Mouse (Mus musculus) liver, embryonic 14.5 days (tissue): ENCODE results near the gene Ust. TPM values are rescaled to one million over a fixed set of nuclear protein-coding genes. Genes with fewer than 3 reads are reported as not detected.

ENCODE experiments used
- ATAC-seq: fragments of 200-750 bp; cut with Nextera tagmentation; 2 replicates; pipeline ENCODE4 v1.8.0; 2017; ENCODE audit warnings: moderate number of reproducible peaks, mild to moderate bottlenecking, moderate library complexity; ENCODE audit not compliant: insufficient read depth
- DNase-seq, 3 experiments: peaks; one replicate each; pipeline ENCODE4 v3.0.0-alpha.2; 2012 to 2013; ENCODE audit warnings: low read depth in 3 of 3, low spot score in 3 of 3
- H3K27ac ChIP-seq: fragments of 300-500 bp; sonication (generic); 2 replicates; pipeline ENCODE4 v1.5.1; 2014; ENCODE audit warnings: moderate library complexity, mild to moderate bottlenecking, control low read depth, inconsistent platforms
- H3K27me3 ChIP-seq: fragments of 300-500 bp; sonication (generic); 2 replicates; pipeline ENCODE4 v1.6.1; 2014; ENCODE audit warnings: mild to moderate bottlenecking, low read length, moderate library complexity; ENCODE audit not compliant: control insufficient read depth, insufficient read depth
- H3K36me3 ChIP-seq: fragments of 300-500 bp; sonication (generic); replicated peaks from 2 replicates; pipeline ENCODE4 v1.6.1; 2014; ENCODE audit warnings: low read depth; ENCODE audit not compliant: control insufficient read depth, insufficient read depth
- H3K4me1 ChIP-seq, 2 experiments: fragments of 200-500 bp in 1 of 2; fragments of 300-500 bp in 1 of 2; sonication (generic) in 1 of 2; replicated peaks; 2 replicates each; pipeline ENCODE4 v1.6.1; 2012 to 2014; ENCODE audit warnings: antibody characterized with exemption in 1 of 2, inconsistent platforms in 1 of 2, low read length in 1 of 2; ENCODE audit not compliant: control insufficient read depth in 2 of 2, insufficient read depth in 2 of 2
- H3K4me2 ChIP-seq: fragments of 300-500 bp; sonication (generic); 2 replicates; pipeline ENCODE4 v1.6.1; 2014; ENCODE audit warnings: low read depth, mild to moderate bottlenecking, control low read depth, moderate library complexity
- H3K4me3 ChIP-seq, 2 experiments: fragments of 200-500 bp in 1 of 2; fragments of 300-500 bp in 1 of 2; sonication (generic) in 1 of 2; 2 replicates each; pipeline ENCODE4 v1.5.1; 2012 to 2014; ENCODE audit warnings: low read depth in 2 of 2, low read length in 2 of 2, mild to moderate bottlenecking in 2 of 2, control low read depth in 1 of 2, inconsistent platforms in 1 of 2, moderate library complexity in 1 of 2; ENCODE audit not compliant: insufficient read depth in 1 of 2
- H3K9ac ChIP-seq: fragments of 300-500 bp; sonication (generic); replicated peaks from 2 replicates; pipeline ENCODE4 v1.6.1; 2014; ENCODE audit warnings: mild to moderate bottlenecking, control low read depth, moderate library complexity
- H3K9me3 ChIP-seq: fragments of 300-500 bp; sonication (generic); 2 replicates; pipeline ENCODE4 v1.6.1; 2016; ENCODE audit warnings: low read length, mixed read lengths; ENCODE audit not compliant: control insufficient read depth
- CTCF ChIP-seq: IDR thresholded peaks from 2 replicates; pipeline ENCODE4 v1.5.1; 2016; ENCODE audit warnings: antibody characterized with exemption, low read depth, control low read depth
- EP300 ChIP-seq: IDR thresholded peaks from 2 replicates; pipeline ENCODE4 v1.6.1; 2016; ENCODE audit warnings: antibody characterized with exemption, low read depth
- WGBS: fragments of 180-500 bp; shearing (Covaris S2); extraction: QIAGEN DNeasy Blood & Tissue Kit; methylation state at CpG from one replicate; pipeline ENCODE4 v1.1.7; 2014; ENCODE audit not compliant: insufficient replicate concordance; 5-methylcytosine and 5-hydroxymethylcytosine counted together
- polyA plus RNA-seq, 2 experiments: library from polyadenylated mRNA; depleted of rRNA in 1 of 2; stranded (reverse) in 1 of 2; unstranded in 1 of 2; fragments of >200 nt; fragmentation: Nextera tagmentation in 1 of 2; extraction: Ambion mirVana in 1 of 2; gene quantifications; 2 replicates each; pipeline versions ENCODE4 v1.2.1 to v1.2.3; 2012 to 2014

Gene Ust
- polyA plus RNA-seq, 2 experiments, result 0.30 to 0.42 TPM

DNA sequence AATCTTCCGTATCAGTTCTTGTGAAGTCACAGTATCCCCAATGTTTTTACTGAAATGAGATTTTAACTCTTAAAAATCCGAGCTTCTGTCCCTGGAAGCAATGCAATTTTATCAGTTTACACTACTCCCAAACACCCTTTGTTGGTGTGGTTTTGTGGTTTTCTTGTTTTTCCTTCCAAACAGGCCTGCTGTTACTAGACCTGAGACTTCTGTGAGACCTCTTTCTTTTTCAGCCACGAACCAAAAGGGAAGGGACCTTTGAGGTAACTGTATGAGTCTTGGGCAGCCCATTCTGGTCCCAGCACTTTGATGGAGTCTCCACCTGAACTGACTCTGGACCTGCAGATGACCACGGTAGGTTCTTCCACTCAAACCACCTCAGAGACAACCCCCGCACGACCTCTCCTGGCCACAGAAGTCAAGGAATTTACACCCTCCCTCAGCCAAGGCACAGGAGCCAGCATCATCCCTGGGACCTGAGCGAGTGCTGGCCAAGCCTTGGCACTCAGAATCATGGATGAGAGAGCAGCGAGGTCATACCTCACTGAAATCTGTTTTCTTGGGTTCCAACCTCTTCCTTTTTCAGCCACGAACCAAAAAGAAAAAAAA, 1.6 kb downstream of the Ust start:
- no peaks in the 10 kb centered on the region for H3K36me3 ChIP-seq
- no peak overlapping the region for H3K27ac ChIP-seq
- H3K9me3 ChIP-seq, result no peaks in the 10 kb centered on the region
- WGBS, result 9% methylated on average over 9 of the region's 9 CpGs
- DNase-seq, result no peak
- no peak overlapping the region for H3K9ac ChIP-seq
- no peak for TF ChIP-seq CTCF
- TF ChIP-seq EP300, result no peak
- no peak overlapping the region for H3K4me3 ChIP-seq
- peaks cover 26% of the 10 kb centered on the region for H3K27me3 ChIP-seq
- ATAC-seq, result no peak
- H3K4me1 ChIP-seq, result 0 out of 4 replicates have a peak, but pooled peaks cover 0 to 1% of the 10 kb centered on the region in 2 experiments
- no peak overlapping the region for H3K4me2 ChIP-seq

DNA sequence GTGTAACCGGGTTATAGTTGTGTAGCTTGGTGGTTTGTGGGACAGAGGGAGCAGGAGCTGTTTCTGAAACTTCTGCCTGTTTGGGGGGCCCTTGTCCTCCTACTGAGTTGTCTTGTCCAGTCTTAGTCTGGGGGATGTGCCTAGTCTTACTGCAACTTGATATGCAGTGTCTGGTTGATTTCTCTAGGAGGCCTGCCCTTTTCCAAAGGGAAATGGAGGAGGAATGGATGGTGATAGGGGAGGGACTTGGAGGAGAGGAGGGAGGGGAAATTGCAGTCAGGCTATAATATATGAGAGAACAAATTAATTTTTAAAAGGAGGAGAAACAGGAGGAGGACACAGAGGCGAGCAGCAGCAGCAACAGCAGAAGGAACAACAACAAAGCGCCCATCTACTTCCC, 4.9 kb downstream of the Ust start:
- Histone ChIP-seq H3K9me3 (no peaks in the 10 kb centered on the region), H3K4me1 (no peaks in the 10 kb centered on the region), H3K27me3 (peaks cover 22% of the 10 kb centered on the region), H3K9ac (no peak overlapping the region), H3K4me2 (no peak overlapping the region), H3K27ac (no peak overlapping the region), H3K4me3 (no peak overlapping the region), H3K36me3 (no peaks in the 10 kb centered on the region)
- ATAC-seq, result no peak
- no peak for DNase-seq
- TF ChIP-seq CTCF, result no peak
- WGBS, result 47% methylated on average over 3 of the region's 3 CpGs

DNA sequence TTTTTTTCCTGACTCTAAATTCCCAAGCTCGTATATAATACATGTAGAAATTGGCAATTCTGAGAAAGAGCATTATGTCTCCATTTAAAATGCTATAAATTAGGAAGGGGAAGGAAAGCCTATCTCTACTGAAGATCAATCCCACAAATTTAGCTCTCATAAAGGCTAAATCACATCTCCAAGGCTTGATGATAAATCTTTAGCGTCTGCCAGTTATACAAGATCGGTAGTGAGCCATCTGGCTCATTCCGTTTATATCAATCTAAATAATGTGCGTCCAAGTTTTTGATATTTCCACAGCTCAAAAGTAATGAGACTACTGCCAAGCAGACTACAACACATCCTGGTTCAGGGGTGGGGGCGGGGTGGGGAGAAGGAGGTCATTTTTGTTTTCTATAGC, 6.4 kb downstream of the Ust start:
- DNase-seq, result no peak
- Histone ChIP-seq H3K4me2 (no peak overlapping the region), H3K27ac (no peak overlapping the region), H3K27me3 (peaks cover 7% of the 10 kb centered on the region), H3K36me3 (no peaks in the 10 kb centered on the region), H3K4me3 (no peak overlapping the region), H3K9ac (no peak overlapping the region), H3K4me1 (no peaks in the 10 kb centered on the region), H3K9me3 (no peaks in the 10 kb centered on the region)
- no peak for ATAC-seq
- WGBS, result 65% methylated on average over 6 of the region's 6 CpGs
- TF ChIP-seq EP300, result no peak
- TF ChIP-seq CTCF, result no peak

DNA sequence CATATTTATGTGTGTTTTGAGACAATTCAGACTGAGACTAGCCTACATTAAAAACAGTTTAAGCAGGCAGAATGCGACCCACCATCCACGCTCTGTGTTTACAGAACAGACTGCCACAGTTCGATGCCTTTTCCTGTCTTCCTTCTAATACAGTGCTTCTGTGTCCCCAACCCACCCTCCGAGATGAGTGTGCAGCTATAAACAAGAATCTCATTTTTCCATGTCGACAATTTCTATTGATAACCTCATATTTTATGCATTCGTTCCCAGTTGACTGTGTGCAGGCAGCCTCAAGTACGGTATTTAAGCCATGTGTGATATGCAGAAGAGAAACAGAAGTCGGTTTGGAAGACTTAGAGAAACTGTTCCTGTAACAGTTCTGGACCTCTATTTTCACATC, 6.9 kb downstream of the Ust start:
- WGBS, result 62% methylated on average over 8 of the region's 8 CpGs
- Histone ChIP-seq H3K27me3 (peaks cover 3% of the 10 kb centered on the region), H3K4me1 (no peaks in the 10 kb centered on the region), H3K9ac (no peak overlapping the region), H3K4me2 (no peak overlapping the region), H3K4me3 (no peak overlapping the region), H3K27ac (no peak overlapping the region), H3K9me3 (no peaks in the 10 kb centered on the region), H3K36me3 (no peaks in the 10 kb centered on the region)
- DNase-seq (no peak), ATAC-seq (no peak)
- TF ChIP-seq CTCF (no peak), EP300 (no peak)

DNA sequence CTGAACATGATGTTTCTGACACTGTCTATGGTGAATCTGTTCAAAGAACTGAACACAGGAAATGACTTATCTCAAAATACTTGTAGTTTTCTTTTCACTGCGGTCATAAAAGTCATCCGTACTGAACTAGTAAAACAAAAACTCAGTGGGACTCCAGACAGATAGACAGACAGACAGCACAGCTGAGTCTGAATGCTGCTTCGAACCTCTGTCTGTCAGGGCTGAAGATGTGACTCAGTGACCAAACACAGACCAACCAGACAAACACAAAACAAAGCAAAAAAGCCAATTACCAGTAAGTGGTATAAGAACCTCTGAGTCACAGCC, 12.4 kb downstream of the Ust start:
- DNase-seq, result no peak
- Histone ChIP-seq H3K9me3 (no peaks in the 10 kb centered on the region), H3K36me3 (no peaks in the 10 kb centered on the region), H3K27ac (no peak overlapping the region), H3K4me1 (no peaks in the 10 kb centered on the region; a peak in 1 of 4 replicates), H3K4me2 (no peak overlapping the region), H3K27me3 (no peaks in the 10 kb centered on the region), H3K9ac (no peak overlapping the region), H3K4me3 (no peak overlapping the region)
- WGBS, result 35% methylated on average over 3 of the region's 3 CpGs
- no peak for ATAC-seq
- TF ChIP-seq EP300, result no peak
- TF ChIP-seq CTCF, result no peak
